Mouse (Mus musculus): Measurements from ENCODE around the gene Rcc2. TPM values are rescaled to one million over a fixed set of nuclear protein-coding genes. Genes with fewer than 3 reads are reported as not detected.
A peak's percentile ranks its signal among the peaks of the same experiment; 100 is the strongest.

Rcc2 gene
- total and polyA plus RNA-seq, 3 experiments, result 187 to 348 (median 249) TPM

DNA sequence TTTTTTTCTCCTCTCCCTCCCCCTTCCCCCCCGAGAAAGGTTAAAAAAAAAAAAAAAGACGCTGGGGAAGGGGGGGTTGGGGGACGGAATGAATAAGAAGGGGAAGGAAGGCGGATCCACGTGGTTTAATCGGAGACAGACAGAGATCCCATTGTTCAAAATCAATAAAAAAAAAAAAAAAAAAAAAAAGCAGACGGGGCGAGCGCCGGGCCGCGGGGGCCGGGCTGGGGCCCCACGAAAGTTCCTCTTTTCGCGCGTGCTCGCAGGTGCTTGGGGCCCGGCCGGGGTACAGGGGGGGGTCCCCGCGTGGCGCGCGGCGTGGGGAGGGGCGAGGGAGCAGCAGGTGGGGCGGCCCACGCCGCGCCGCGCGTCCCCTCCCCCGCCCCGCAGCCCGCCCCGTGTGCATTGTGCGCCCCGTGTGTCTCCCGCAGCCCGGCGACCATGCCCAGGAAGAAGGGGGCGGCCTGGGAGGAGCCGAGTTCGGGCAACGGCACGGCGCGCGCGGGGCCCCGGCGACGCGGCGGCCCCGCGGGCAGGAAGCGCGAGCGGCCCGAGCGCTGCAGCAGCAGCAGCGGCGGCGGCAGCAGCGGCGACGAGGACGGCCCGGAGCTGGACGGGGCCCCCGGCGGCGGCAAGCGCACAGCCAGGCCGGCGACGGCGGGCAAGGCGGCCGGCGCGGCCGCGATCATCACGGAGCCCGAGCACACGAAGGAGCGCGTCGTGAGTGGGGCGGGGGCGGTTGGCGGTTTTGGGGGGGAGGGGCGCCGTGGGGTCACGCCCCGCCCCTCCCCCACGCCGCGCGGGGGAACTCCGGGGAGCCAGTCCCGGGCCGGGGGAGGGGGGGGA, 1.6 kb downstream of the Rcc2 start:
- in situ Hi-C loops (cut with MboI; ENCODE audit: low pct_ligation_motif_present, low pct_unique_long_range_greater_than_20kb, low sequenced_read_pairs) (no loop called here), dilution Hi-C loops (cut with MboI; ENCODE audit: extremely low pct_ligation_motif_present, extremely low pct_unique_long_range_greater_than_20kb, low sequenced_read_pairs) (no loop called here)
- Histone ChIP-seq H3K27me3 (replicated peaks) (no peaks in the 10 kb centered on the region), H3K4me3 (replicated peaks in 1 of 3; ENCODE audit: low read depth in 2 of 3, low read length in 2 of 3, poor library complexity in 1 of 3) (peak overlapping the region; percentile 63 to 95 (median 81)), H3K9me3 (replicated peaks; ENCODE audit: low read length) (no peaks in the 10 kb centered on the region), H3K4me2 (ENCODE audit: insufficient read depth, low read depth, poor library complexity, severe bottlenecking) (no peak overlapping the region), H3K9ac (ENCODE audit: insufficient read depth, low read depth) (peak overlapping the region; percentile 92), H3K79me2 (replicated peaks; ENCODE audit: control insufficient read depth, extremely low read depth, insufficient read depth, poor library complexity, severe bottlenecking) (peaks cover 52% of the 10 kb centered on the region), H3K4me1 (ENCODE audit: control insufficient read depth in 1 of 2, insufficient read depth in 2 of 2) (peaks cover 18 to 54% of the 10 kb centered on the region in 2 experiments), H3K27ac (ENCODE audit: insufficient read depth, low read depth) (peak overlapping the region; percentile 54), H3K36me3 (replicated peaks in 1 of 2; ENCODE audit: control insufficient read depth in 1 of 2, insufficient read depth in 1 of 2, low read length in 1 of 2) (peaks cover 29 to 40% of the 10 kb centered on the region in 2 experiments)
- peak; percentile 51 for DNase-seq (ENCODE audit: extremely low read depth)
- TF ChIP-seq TCF12 (IDR thresholded peaks at IDR 0.05; ENCODE audit: low read depth, low read length) (0 out of 2 replicates have a peak, but pooled peaks have one; percentile 21), ZNF384 (IDR thresholded peaks at IDR 0.05; ENCODE audit: low read depth, low read length) (peak; percentile 96), ETS1 (conservative IDR thresholded peaks at IDR 0.05; ENCODE audit: low read depth, low read length) (0 out of 2 replicates have a peak, but pooled peaks have one; percentile 6), TBP (conservative IDR thresholded peaks at IDR 0.05; ENCODE audit: low read depth, low read length) (no peak), MYC (IDR thresholded peaks at IDR 0.05; ENCODE audit: low read depth, low read length) (0 out of 2 replicates have a peak, but pooled peaks have one; percentile 12), SMC3 (IDR thresholded peaks at IDR 0.05; ENCODE audit: low read depth, low read length) (no peak), RCOR1 (conservative IDR thresholded peaks at IDR 0.05; ENCODE audit: low read depth, low read length) (0 out of 2 replicates have a peak, but pooled peaks have one; percentile 33)

DNA sequence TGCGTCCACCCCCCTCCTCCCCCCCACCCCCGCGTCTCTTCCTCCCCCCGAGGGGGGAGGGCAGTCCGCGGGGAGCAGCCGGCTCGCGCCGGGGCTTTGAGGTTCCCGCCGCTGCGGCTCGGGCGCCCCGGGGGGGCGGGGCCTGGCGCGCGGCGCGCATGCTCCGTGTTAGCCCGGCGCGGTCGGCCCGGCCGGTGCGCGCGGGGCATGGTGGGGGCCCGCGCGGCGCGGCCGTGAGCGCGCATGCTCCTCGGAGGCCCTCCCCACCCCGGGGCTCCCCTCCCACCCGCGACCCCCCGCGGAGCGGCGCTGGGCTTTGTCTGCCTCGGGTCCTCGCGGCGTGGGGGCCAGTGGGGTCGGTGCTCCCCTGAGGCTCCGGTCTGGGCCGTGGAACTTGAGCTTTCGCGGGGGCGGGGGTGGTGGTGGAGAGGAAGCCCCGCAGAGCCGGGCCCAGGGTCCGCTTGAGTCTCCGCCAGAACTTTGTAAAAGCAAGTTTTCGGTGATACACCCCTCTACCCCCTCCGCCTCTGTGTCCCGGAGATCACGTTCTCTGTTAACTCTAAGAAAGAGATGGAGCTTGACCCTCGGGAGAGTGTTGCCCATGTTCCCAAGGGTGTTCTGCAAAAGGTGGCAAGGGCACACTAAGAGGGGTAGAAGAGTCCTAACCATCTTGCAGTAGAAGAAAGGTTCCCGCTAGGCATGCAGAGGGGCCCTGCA, 2.4 kb downstream of the Rcc2 start:
- peak; percentile 68 for DNase-seq (ENCODE audit: extremely low read depth)

More for the DNA sequence above, 2.4 kb downstream of the Rcc2 start:
- Histone ChIP-seq H3K9ac (ENCODE audit: insufficient read depth, low read depth) (peak overlapping the region; percentile 92), H3K36me3 (replicated peaks in 1 of 2; ENCODE audit: control insufficient read depth in 1 of 2, insufficient read depth in 1 of 2, low read length in 1 of 2) (peaks cover 37 to 49% of the 10 kb centered on the region in 2 experiments), H3K4me3 (replicated peaks in 1 of 3; ENCODE audit: low read depth in 2 of 3, low read length in 2 of 3, poor library complexity in 1 of 3) (peak overlapping the region; percentile 63 to 81 (median 78)), H3K79me2 (replicated peaks; ENCODE audit: control insufficient read depth, extremely low read depth, insufficient read depth, poor library complexity, severe bottlenecking) (peaks cover 60% of the 10 kb centered on the region), H3K4me2 (ENCODE audit: insufficient read depth, low read depth, poor library complexity, severe bottlenecking) (peak overlapping the region; percentile 91), H3K27me3 (replicated peaks) (no peaks in the 10 kb centered on the region), H3K27ac (ENCODE audit: insufficient read depth, low read depth) (peak overlapping the region; percentile 3; the same call in 1 of the 2 replicates), H3K9me3 (replicated peaks; ENCODE audit: low read length) (no peaks in the 10 kb centered on the region), H3K4me1 (ENCODE audit: control insufficient read depth in 1 of 2, insufficient read depth in 2 of 2) (peaks cover 18 to 60% of the 10 kb centered on the region in 2 experiments)
- in situ Hi-C loops (cut with MboI; ENCODE audit: low pct_ligation_motif_present, low pct_unique_long_range_greater_than_20kb, low sequenced_read_pairs), result no loop called here
- TF ChIP-seq ZC3H11A (IDR thresholded peaks at IDR 0.05; ENCODE audit: low read depth, low read length) (no peak), MEF2A (IDR thresholded peaks at IDR 0.05; ENCODE audit: borderline replicate concordance, low read depth, low read length) (no peak), NRF1 (IDR thresholded peaks at IDR 0.05; ENCODE audit: low read depth, low read length) (peak; percentile 87), USF1 (IDR thresholded peaks at IDR 0.05; ENCODE audit: low read depth, low read length) (no peak), JUN (IDR thresholded peaks at IDR 0.05; ENCODE audit: insufficient read depth, low read depth, low read length) (no peak)
- dilution Hi-C loops (cut with MboI; ENCODE audit: extremely low pct_ligation_motif_present, extremely low pct_unique_long_range_greater_than_20kb, low sequenced_read_pairs), result no loop called here
